Mouse (Mus musculus): ENCODE data around the gene Crtac1.

GRCm38 (mm10) chr19:42293216-42293615 lies 138.4 kb downstream of the Crtac1 start:
- TF ChIP-seq MAZ (IDR thresholded peaks at IDR 0.05; ENCODE audit: low read depth, low read length) (no peak), TCF12 (IDR thresholded peaks at IDR 0.05; ENCODE audit: low read depth, low read length) (no peak), CTCF (conservative IDR thresholded peaks at IDR 0.05 in 1 of 2, IDR thresholded peaks at IDR 0.05 in 1 of 2; ENCODE audit: low read depth in 2 of 2, low read length in 2 of 2) (no peak), EP300 (IDR thresholded peaks at IDR 0.05; ENCODE audit: low read length) (no peak), POLR2A (IDR thresholded peaks at IDR 0.05; ENCODE audit: low read depth, low read length) (no peak), BHLHE40 (IDR thresholded peaks at IDR 0.05; ENCODE audit: low read depth, low read length) (no peak), ZMIZ1 (IDR thresholded peaks at IDR 0.05; ENCODE audit: low read depth, low read length) (no peak), RCOR1 (conservative IDR thresholded peaks at IDR 0.05; ENCODE audit: low read depth, low read length) (no peak), E2F4 (IDR thresholded peaks at IDR 0.05; ENCODE audit: insufficient replicate concordance, low read depth, low read length) (no peak), RAD21 (IDR thresholded peaks at IDR 0.05; ENCODE audit: low read depth, low read length) (no peak)

Measured in CH12.LX (cell line).